Mouse (Mus musculus) granulocyte monocyte progenitor cell, adult 5-6 weeks (primary cell): ENCODE results near the gene Il1r1. TPM values are rescaled to one million over a fixed set of nuclear protein-coding genes. Genes with fewer than 3 reads are reported as not detected.
A peak's percentile ranks its signal among the peaks of the same experiment; 100 is the strongest.

Source experiments
- ATAC-seq: replicated peaks from 2 replicates; pipeline ENCODE4 v1.8.0; 2016; ENCODE audit warnings: mild to moderate bottlenecking, moderate TSS enrichment, inconsistent platforms; ENCODE audit not compliant: poor library complexity, severe bottlenecking
- total RNA-seq, 2 experiments: library from RNA; stranded (forward) in 1 of 2; stranded (reverse) in 1 of 2; fragments of 200-712, 200-1000 nt in 1 of 2; fragments of >200 nt in 1 of 2; fragmentation: Nextera tagmentation in 1 of 2; gene quantifications; 2 replicates each; pipeline ENCODE4 v1.2.3; 2014 to 2017

Gene Il1r1
- total RNA-seq, 2 experiments from 2014 or later, result 2.7 to 3.1 TPM

- peak; percentile 89 for ATAC-seq
These were observed 5.5 kb downstream of the Il1r1 start for GRCm38 (mm10) chr1:40230336-40230735.

- no peak for ATAC-seq
These were observed 6.2 kb downstream of the Il1r1 start for GRCm38 (mm10) chr1:40231116-40231515.

GRCm38 (mm10) chr1:40233217-40233616 lies 8.3 kb downstream of the Il1r1 start:
- ATAC-seq, result no peak

GRCm38 (mm10) chr1:40233621-40234020 lies 8.7 kb downstream of the Il1r1 start:
- no peak for ATAC-seq

- no peak for ATAC-seq
These were observed 10.8 kb downstream of the Il1r1 start for GRCm38 (mm10) chr1:40235597-40236249.

GRCm38 (mm10) chr1:40236694-40237093 lies 11.8 kb downstream of the Il1r1 start:
- no peak for ATAC-seq

- ATAC-seq, result no peak
These were observed 12.2 kb downstream of the Il1r1 start for GRCm38 (mm10) chr1:40237094-40237493.

GRCm38 (mm10) chr1:40240353-40241092 lies 15.6 kb downstream of the Il1r1 start:
- peak; percentile 98 for ATAC-seq

GRCm38 (mm10) chr1:40242717-40243116 lies 17.8 kb downstream of the Il1r1 start:
- ATAC-seq, result no peak

GRCm38 (mm10) chr1:40243561-40243998 lies 18.7 kb downstream of the Il1r1 start:
- ATAC-seq, result no peak

GRCm38 (mm10) chr1:40250425-40250824 lies 25.5 kb downstream of the Il1r1 start:
- peak; percentile 94 for ATAC-seq

- peak; percentile 69 for ATAC-seq
These were observed 27.6 kb downstream of the Il1r1 start for GRCm38 (mm10) chr1:40252507-40252906.

GRCm38 (mm10) chr1:40253940-40254339 lies 29.1 kb downstream of the Il1r1 start:
- ATAC-seq, result no peak

GRCm38 (mm10) chr1:40254347-40255057 lies 29.6 kb downstream of the Il1r1 start:
- no peak for ATAC-seq

GRCm38 (mm10) chr1:40262441-40263121 lies 37.7 kb downstream of the Il1r1 start:
- peak; percentile 15; the same call in 1 of the 2 replicates for ATAC-seq

GRCm38 (mm10) chr1:40263122-40263498 lies 38.2 kb downstream of the Il1r1 start:
- peak; percentile 26; the same call in 1 of the 2 replicates for ATAC-seq

GRCm38 (mm10) chr1:40263679-40264078 lies 38.8 kb downstream of the Il1r1 start:
- ATAC-seq, result no peak

- peak; percentile 47 for ATAC-seq
These were observed 40.5 kb downstream of the Il1r1 start for GRCm38 (mm10) chr1:40265301-40265835.

- 0 out of 2 replicates have a peak, but pooled peaks have one; percentile 4 for ATAC-seq
These were observed 41.8 kb downstream of the Il1r1 start for GRCm38 (mm10) chr1:40266431-40267260.
